Mouse (Mus musculus) neutrophil, adult 5-6 weeks (primary cell): ENCODE data around the gene Gatad1. TPM values are rescaled to one million over a fixed set of nuclear protein-coding genes. Genes with fewer than 3 reads are reported as not detected.

ENCODE experiments used
- total RNA-seq: library from RNA; stranded (forward); fragments of 200-1000 nt; gene quantifications from 2 replicates; pipeline ENCODE4 v1.2.3, GENCODE M21; 2017

Gene Gatad1
- total RNA-seq, 1 experiment from 2014 or later = 110 TPM

Other genes starting within 250 kb of the Gatad1 start
- gene Fam133b, start 113.4 kb downstream of the Gatad1 start, total RNA-seq = 76.1 and 83.7 TPM in 2 replicates
- 18.7 and 28.1 TPM in 2 replicates for gene 1700109H08Rik, start 85.6 kb downstream of the Gatad1 start, total RNA-seq
- gene Pex1, start 61.1 kb downstream of the Gatad1 start, total RNA-seq = 13.4 and 18.2 TPM in 2 replicates
- gene Rbm48, start 60.6 kb downstream of the Gatad1 start, total RNA-seq = 45.5 and 67.2 TPM in 2 replicates
- gene Tmbim7, start 6.0 kb downstream of the Gatad1 start, total RNA-seq = not detected in 2 replicates
- 46.7 and 48.1 TPM in 2 replicates for gene Ankib1, start 145.7 kb upstream of the Gatad1 start, total RNA-seq
- 106 and 110 TPM in 2 replicates for gene Krit1, start 146.0 kb upstream of the Gatad1 start, total RNA-seq
- gene Lrrd1, start 188.0 kb upstream of the Gatad1 start, total RNA-seq = 1.2 and 1.5 TPM in 2 replicates
- 27.6 and 29.1 TPM in 2 replicates for gene Mterf1a, start 236.7 kb upstream of the Gatad1 start, total RNA-seq